Mouse (Mus musculus): ENCODE results near the gene Stmn1.

Gene Stmn1

DNA sequence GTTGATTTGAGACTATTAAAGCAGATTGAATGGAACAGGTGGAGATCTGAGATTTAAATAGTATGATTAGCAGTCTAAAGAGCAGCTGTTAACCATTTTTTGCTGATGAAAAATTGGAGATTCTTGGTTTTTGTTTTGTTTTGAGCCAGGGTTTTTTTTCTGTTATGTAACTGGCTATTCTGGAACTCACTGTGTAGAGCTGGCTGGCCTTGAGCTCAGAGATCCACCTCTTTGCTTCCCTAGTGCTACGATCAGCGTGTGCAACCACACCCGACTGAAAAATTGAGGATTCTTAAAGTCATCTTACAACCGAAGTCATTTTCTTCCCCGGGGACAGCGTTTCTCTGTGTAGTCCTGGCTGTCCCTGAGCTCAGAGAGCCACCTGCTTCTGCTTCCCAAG lies 43.6 kb downstream of the Stmn1 start:
- in situ Hi-C loops (cut with MboI, MseI), result no loop called here

DNA sequence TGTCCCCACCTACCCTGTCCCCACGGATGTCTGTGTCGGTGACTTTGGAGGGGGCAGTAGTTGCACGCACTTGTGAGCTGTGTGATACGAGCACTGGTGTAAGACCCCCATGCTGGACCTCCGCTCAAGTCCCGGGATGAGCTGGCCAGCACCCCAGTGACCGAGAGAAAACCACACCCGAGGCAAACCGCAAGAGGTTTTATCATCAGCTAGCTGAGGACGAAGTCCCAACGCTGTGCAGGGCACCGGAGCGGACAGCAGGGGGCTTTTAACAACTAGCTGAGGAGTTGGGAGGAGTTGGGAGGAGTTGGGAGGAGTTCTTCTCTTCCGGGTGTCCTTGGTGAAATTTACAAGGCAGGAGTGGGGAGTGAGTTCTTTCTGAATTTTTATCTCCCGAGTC lies 44.7 kb downstream of the Stmn1 start:
- in situ Hi-C loops (cut with MboI, MseI), result no loop called here

DNA sequence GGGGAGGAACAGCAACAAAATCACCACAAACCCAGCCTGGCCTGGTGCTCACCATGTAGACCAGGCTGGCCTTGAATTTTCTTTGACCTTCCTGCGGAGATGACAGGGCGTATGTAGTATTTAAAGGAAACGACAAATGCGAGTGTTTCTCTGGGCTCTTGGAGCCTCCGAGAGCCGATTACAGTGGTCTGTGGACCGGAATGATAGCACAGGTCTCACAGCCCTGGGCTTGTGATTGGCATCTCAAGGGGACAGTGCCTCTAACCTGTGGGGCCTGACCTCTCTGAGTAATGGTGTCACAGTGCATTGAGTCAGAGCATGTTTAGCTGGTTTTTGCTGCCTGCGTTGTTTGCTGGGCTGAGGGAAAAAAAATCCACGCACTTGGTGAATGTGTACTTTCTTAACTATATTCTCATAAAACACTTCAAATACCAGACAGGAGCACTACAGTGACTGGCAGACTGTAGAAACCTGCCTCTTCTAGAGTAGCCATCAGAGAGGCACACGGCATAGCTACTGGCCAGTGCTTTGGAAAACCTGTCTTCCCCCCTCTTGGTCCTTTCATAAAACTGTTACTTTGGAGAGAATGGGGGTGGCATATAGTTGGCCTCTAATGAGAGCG lies 46.3 kb downstream of the Stmn1 start:
- in situ Hi-C loops (cut with MboI, MseI), result no loop called here

DNA sequence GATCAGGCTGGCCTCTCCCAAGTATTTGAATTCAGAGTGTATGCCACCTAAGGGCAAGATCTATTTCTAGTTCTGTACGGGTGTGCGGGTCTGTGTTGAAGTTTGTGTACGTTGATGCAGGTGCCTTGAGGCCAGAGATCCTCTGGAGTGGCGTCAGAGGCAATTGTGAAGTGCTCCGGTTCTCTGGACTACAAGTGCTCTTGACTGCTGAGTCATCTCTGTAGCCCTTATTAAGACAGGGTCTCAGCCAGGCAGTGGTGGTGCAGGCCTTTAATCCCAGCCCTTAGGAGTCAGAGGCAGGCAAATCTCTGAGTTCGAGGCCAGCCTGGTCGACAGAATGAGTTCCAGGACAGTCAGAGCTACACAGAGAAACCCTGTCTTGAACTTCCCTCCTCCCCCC lies 47.5 kb downstream of the Stmn1 start:
- in situ Hi-C loops (cut with MboI, MseI), result no loop called here

DNA sequence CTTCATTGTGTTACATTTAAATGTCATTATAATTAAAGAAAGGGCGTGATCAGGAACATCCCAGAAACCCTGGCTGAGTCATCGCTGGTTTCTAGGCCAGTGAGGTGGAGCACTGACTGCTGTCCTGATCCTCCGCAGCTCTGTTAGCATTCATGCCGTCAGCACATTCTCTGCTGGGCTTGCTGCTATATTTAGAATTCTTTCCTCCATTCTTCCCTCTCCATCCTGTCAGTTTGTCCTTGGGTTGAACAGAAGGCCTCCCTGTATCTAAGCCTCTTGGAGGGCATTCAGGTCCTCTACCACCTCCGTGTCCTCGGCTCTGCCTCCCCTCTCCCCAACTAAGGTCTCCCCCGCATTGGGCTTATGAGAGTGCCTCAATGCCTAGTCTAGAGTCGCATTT lies 48.9 kb downstream of the Stmn1 start:
- in situ Hi-C loops (cut with MboI, MseI), result no loop called here

DNA sequence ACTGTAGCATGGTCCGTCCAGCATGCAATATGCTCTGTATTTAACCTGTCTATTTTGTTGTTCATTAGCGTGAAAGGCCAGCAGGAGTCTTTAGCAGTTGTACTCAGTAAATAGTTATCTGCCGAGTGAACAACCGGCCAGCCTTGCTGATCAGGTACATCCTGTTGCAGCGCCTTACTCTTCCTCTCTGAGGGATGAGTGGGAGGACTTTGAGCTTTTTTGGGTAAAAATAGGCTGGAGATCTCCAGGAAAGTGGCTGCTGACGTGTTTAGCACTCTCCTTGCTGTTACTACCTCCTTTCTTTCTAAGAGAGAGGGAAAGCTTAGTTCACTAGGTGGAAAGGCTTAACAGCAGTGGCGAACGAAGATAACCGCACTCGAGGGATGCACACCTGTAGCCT lies 49.6 kb downstream of the Stmn1 start:
- in situ Hi-C loops (cut with MboI, MseI), result no loop called here

DNA sequence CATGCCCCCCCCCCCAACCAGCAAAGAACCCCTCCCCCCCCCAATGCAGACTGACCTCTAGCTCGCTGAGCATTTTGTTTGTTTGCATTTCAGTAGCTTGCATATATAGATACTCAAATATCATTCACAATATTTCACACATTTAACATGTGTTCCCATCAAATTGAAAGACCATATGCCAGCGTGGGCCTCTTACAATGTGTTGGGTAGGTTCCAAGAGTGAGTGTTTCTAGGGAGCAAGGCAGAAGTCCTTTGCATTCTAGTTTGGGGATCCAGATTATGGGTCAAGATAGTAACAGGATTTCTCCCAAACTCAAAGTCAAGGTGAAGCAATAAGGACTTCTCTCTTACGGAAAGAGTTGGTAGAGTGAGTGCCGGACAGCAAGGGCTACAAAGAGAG lies 50.4 kb downstream of the Stmn1 start:
- in situ Hi-C loops (cut with MboI, MseI), result no loop called here

DNA sequence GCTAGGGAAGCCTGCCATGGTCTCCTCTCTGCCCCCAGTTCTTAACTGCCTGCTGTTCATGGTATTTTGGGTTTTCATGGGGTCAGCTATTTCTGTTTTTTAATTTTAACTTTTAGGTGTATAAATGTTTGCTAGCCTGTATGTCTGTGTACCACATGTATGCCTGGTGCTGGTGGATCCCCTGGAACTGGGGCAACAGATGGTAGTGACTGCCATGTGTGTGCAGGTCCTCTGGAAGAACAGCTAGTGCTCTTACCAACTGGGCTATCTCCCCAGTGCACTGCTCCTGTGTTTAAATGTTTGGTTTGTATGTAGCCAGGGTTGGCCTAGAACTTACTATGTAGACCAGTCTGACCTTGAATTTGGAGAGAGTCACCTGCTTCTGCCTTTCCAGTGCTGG lies 51.2 kb downstream of the Stmn1 start:
- in situ Hi-C loops (cut with MboI, MseI), result no loop called here

All from T-helper 17 cell (primary cell).